Mouse (Mus musculus) adrenal gland, adult 8-10 months (tissue): ENCODE measurements around the gene Thada. TPM values are rescaled to one million over a fixed set of nuclear protein-coding genes. Genes with fewer than 3 reads are reported as not detected.

Experiments used
- DNase-seq: peaks from one replicate; pipeline ENCODE4 v3.0.0; 2022
- total RNA-seq, 4 experiments: library from RNA; stranded (reverse); gene quantifications; 2 replicates each; pipeline ENCODE4 v1.2.4; 2022

Thada gene
- total RNA-seq, 4 experiments from 2014 or later: 15.7 to 32.1 (median 19.0) TPM

DNA sequence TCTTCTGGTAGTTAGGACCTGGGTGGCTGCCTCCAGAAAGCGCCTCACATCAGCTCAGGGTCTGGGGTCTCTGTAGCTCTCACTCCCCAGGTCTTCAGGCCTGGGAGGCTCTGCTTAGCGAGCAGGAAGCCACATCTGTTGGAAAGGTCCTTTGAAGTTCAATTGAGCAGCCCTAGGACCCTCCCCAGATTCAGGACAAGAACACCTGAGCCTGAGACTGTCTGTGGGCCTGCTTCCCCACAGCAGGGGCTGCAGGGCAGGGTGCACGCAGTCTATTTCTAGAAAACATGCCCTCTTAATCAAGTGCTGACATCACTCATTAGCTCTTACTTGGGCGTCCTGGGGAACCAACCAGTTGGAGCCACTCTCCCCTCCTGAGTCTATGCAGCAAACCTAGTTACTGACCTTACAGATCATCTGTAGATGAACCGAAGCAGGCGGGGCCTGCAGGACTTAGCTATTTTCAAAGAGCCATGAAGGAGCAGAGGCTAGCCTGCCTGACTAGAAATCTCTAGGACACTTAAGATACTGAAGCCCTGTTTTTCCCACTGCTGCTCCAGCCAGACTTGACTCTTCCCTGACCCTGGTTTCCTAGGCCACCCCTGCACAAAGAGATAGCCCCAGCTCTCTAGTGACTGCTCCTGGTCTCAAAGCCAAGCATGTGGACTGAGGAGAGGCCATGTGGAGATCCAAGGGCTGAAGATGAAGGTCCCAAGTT, 308.1 kb downstream of the Thada start:
- no peak for DNase-seq

DNA sequence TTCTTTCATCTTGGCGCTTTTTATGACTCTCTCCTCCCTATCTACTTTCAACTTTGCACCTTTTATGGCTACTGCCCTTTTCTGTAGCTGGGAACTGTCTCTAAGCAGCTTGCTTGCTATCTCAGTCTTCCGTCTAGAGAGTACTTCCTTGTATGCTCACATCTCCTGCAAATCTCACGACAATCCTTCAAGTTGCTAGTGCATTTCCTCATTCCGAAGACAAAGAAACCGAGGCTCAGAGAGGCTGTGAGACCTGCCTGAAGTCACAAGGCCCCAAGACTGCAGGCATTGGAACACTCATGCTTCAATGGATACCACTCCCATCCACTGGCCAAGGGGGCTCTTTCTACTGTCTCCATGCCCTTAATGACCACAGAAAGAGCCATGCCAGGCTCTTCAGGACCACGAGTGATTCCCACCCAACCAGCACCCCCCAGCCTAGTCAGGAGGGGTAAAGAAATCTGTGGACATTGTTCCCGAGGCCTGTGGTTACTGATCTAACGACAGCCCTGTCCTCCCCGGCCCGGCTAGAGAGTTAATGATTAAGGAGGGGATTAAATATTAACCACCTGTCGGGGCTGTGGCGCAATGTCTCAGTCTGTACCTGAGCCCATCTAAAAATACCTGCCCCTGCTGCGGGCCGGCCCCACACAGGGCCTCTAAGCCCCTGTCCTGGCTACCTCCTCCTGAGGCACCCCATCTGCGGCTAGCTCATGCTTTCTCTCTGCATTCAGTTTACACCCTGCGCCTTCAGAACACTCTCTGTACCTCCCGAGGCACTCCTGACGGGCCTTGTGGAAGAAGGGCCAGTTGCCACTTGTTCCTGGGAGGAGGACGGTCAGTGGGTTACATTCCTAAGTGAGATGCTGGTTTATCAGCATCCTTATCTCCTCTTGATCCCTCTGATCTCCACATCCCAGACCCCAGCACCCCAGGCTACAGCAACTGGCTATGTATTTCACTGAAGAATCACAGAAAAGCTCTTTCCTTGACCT, 309.0 kb downstream of the Thada start:
- DNase-seq: no peak

GRCm38 (mm10) chr17:84156227-84156573, 309.8 kb downstream of the Thada start:
- no peak for DNase-seq

DNA sequence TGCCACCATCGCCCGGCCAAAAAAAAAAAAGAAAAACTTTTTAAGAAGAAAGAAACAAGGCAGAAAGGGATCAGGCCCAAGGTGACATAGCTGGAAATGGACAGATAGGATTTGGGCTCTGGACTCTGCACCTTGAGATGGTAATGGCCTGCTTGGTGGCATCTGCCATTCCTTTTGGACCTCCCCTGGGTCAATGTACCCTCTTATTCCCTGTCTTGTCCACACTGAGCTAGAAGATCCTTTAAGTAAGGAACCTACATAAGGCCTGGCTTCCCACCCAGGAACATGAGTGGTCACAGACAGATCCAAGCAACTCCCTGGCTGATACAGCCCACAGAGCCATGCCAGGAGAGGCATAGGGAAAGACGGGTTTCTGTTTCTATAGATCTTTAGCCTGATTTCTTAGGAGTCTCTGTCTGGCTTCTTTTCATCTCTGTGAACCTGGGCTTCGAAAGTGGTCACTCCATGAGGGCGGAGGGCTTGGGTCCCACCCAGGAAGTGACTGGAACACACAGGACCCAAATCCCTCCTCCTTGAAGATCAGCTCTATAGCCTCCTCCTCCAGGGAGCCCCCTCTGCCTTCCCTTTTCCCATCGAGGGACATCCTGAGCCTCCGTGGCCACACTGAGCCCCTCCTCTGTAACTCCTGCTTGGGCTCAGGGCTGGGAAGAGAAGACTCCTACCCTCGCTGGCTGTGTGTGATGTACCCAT, 310.3 kb downstream of the Thada start:
- DNase-seq: no peak

DNA sequence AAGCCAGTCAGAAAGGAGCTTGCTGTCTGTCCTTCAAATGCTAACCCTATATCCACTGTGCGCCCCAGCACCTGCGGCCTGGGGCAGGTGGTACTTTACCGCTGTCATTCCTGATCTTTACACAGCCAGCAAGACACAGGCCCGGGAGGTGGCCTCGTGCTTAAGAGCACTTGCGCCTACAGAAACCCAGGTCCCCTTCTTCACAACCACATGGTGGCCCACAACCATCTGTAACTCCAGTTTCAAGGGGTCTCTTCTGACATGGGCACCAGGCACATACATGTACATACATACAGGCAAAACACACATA, 311.0 kb downstream of the Thada start:
- no peak for DNase-seq

DNA sequence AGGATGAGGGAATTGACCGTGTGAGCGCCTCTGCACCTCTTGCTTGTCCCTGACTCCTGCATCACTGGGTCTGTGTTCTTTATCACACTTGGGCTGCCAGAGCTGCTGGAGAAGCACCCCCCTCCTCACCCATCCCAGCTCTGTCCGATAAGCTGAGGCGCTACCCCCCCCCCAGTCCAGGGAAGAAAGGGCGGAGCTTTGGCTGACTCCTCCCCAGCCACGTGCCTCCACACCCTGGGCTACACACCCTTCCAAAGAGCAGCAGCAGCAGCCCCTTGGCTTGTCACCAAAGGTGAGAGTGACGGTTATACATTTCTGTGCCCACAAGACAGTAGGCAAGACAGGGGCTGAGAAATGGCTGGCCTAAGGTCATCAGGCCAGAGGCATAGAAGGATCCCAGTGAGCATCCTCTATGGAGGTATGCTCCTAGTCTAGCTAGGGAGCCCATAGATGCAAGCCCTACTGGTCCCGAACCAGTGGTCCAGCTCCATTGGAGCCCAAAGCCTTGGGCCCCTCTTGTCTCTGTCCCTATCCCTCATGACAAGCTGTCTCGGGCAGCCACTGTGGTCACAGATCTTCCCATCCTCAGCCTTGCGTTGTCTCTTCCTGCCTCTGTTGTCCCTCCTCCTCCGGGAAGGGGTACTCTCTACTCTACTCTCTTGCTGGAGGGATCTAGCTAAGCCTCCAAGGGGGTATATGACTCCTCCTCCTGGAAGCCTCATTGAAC, 311.5 kb downstream of the Thada start:
- no peak for DNase-seq

GRCm38 (mm10) chr17:84152976-84153786, 312.8 kb downstream of the Thada start:
- no peak for DNase-seq

DNA sequence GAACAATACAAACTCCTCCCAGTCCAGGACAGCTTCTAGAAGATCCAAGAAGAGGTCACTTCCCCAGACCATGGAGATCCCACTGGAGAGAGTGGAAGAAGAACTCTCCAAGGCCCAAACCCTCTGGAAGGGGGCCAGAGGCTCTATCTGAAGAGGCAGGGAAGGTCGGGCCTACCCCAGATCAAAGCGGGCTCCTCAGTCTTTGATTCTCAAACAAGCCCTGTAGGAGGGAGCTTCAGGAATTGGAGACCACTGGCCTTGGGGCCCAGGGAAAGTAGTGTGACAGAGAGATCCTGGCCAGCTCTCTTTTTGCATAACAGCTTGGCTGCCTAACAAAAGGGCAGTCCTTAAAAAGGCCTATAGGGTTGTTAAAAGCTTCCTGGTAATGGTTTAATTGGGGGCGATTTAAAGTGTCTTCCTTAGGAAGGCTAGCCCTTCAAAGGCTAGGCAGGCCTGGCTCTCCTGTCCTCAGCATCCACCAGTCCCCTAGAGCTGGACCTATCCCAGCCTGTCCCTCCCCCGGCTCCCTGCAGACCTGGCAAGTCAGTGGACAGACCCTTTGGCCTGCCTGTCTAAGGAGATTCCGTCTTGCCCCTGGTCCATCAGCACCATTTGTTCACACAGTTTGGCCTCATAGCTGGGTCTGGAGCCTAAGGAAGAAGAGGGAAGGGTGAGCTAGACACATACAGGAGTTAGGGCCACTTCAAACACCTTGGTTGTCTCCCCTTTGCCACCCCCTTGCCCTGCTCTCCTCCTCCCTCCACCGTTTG, 313.6 kb downstream of the Thada start:
- no peak for DNase-seq

GRCm38 (mm10) chr17:84151306-84151705, 314.7 kb downstream of the Thada start:
- no peak for DNase-seq

- DNase-seq: no peak
Measured at GRCm38 (mm10) chr17:84150291-84150690, 315.7 kb downstream of the Thada start.

- no peak for DNase-seq
Measured at GRCm38 (mm10) chr17:84149566-84149965, 316.4 kb downstream of the Thada start.

- DNase-seq: peak; percentile 93
Measured at GRCm38 (mm10) chr17:84148499-84149484, 317.2 kb downstream of the Thada start.

- DNase-seq: no peak
Measured at GRCm38 (mm10) chr17:84147183-84148108, 318.6 kb downstream of the Thada start.

DNA sequence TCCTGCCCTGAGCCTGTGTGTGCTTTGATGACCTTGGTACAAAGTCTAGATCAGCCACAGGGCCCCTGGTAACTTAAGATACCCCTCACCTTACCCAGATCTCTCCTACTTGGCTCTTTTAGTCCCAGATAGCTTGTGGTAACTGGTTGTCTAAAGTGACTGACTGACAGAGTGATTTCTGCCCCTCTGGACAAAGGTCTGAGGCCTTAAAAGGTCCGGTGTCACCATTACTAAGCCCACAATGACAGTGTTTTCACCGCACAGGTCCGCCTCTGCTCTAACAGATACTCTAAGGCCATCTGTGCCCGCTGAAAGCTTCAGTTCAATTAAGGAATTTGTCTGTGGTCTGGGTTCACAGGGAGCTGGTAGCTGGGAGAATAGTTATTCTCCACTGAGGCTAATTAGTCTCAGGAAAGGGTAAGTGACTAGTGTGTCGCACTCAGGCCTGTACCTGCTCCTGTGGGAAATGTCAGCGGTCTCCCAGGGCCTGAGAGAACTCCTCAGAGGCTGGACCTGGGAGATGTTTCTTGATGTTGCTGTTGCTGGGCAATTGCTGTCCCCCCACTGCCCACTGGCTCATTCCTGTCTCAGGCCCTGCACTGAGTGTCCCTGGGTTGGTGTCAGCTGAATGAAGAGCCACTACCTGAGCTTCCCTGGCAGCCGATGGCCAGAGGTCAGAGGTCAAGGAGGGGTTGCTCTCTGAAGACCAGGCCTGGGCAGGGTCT, 319.4 kb downstream of the Thada start:
- DNase-seq: no peak

GRCm38 (mm10) chr17:84145826-84146287, 320.1 kb downstream of the Thada start:
- DNase-seq: peak; percentile 33

DNA sequence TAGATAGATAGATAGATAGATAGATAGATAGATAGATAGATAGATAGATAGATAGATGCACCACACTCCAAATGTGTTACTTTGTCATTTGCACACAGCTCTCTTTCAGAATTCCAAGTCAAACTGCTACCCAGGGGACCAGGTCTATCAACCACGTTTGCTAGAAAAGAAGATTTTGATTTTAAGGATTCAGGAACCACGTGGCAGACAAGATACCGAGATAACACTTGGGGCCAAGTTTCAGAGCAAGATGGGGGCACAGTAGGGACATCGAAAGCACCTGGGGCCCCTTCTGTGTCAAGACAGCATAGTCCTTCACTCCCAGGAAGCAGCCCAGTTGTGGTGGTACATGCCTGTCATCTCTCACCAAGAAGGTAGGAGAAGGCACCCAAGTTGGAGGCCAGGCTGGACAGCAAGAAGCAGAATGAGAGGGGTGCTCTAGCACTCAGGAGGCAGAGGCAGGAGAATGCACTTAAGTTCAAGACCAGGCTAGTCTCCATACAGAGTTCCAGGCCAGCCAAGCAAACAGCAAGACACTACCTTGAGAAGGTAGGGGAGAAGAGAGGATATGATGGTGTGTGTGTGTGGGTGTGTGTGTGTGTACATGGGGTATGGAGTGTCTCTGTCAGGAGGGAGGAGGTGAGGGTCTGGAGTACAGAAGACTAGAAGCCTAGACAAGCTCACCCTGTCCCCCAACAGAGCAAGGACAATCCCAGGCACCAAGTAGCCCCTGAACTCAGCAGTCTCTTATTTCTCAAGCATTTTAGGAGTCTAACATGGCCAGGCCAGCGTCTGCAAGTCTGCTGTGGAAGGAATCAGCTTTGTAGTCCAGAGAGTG, 321.0 kb downstream of the Thada start:
- no peak for DNase-seq

DNA sequence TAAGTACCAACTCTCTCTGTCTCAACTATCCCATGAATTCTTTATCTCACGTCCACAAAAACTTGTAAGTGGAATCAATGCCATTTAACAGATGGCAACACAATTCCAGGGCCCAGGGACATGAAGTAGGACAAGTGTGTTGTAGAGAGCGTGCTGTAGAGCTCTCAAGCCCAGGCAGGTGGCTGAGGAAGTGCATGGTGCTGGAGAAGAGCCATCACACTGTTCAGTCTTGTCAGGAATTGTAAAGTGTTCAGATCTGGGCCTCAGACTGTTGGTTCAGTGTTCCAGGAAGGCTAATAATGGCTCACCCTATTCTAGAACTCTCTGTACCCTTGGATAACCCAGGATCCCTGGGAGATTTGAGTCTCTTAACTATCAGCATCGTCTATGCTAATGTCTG, 321.9 kb downstream of the Thada start:
- no peak for DNase-seq
